Mouse (Mus musculus): ENCODE data around the gene Myoz1.

- TF ChIP-seq GATA1 (IDR thresholded peaks at IDR 0.05; ENCODE audit: borderline replicate concordance, low read length): no peak
- TF ChIP-seq FLI1 (IDR thresholded peaks at IDR 0.05; ENCODE audit: low read length): no peak
Observed at GRCm38 (mm10) chr14:20637818-20638574, 18.3 kb downstream of the Myoz1 start.

All from megakaryocyte, embryonic 14.5 days (primary cell).